Mouse (Mus musculus) embryonic facial prominence, embryonic 12.5 days (tissue): Measurements from ENCODE around the gene Cnfn. TPM values are rescaled to one million over a fixed set of nuclear protein-coding genes. Genes with fewer than 3 reads are reported as not detected.
A peak's percentile ranks its signal among the peaks of the same experiment; 100 is the strongest.

Source experiments
- ATAC-seq: fragments of 200-750 bp; cut with Nextera tagmentation; 2 replicates; pipeline ENCODE4 v1.8.0; 2017; ENCODE audit not compliant: insufficient number of reproducible peaks, insufficient read depth, low FRiP score, low TSS enrichment
- H3K27ac ChIP-seq: fragments of 300-500 bp; sonication (generic); 2 replicates; pipeline ENCODE4 v1.5.1; 2016; ENCODE audit warnings: mild to moderate bottlenecking
- H3K27me3 ChIP-seq: fragments of 300-500 bp; sonication (generic); 2 replicates; pipeline ENCODE4 v1.6.1; 2016; ENCODE audit warnings: mild to moderate bottlenecking, moderate library complexity
- H3K36me3 ChIP-seq: fragments of 300-500 bp; sonication (generic); 2 replicates; pipeline ENCODE4 v1.6.1; 2016; ENCODE audit warnings: mild to moderate bottlenecking
- H3K4me1 ChIP-seq: fragments of 300-500 bp; sonication (generic); 2 replicates; pipeline ENCODE4 v1.6.1; 2016
- H3K4me2 ChIP-seq: fragments of 300-500 bp; sonication (generic); replicated peaks from 2 replicates; pipeline ENCODE4 v1.6.1; 2016; ENCODE audit warnings: mild to moderate bottlenecking, moderate library complexity
- H3K4me3 ChIP-seq: fragments of 300-500 bp; sonication (generic); 2 replicates; pipeline ENCODE4 v1.5.1; 2016; ENCODE audit warnings: mild to moderate bottlenecking
- H3K9ac ChIP-seq: fragments of 300-500 bp; sonication (generic); 2 replicates; pipeline ENCODE4 v1.6.1; 2016; ENCODE audit warnings: mild to moderate bottlenecking, moderate library complexity
- H3K9me3 ChIP-seq: fragments of 300-500 bp; sonication (generic); 2 replicates; pipeline ENCODE4 v1.6.1; 2016; ENCODE audit warnings: mild to moderate bottlenecking, moderate library complexity
- WGBS: fragments of 180-500 bp; shearing (Covaris S2); methylation state at CpG from one replicate; pipeline ENCODE4 v1.1.7; 2016; 5-methylcytosine and 5-hydroxymethylcytosine counted together
- polyA plus RNA-seq: library from polyadenylated mRNA; unstranded; fragments of >200 nt; fragmentation: Nextera tagmentation; extraction: Ambion mirVana; gene quantifications from 2 replicates; pipeline ENCODE4 v1.2.1, GENCODE M21; 2016

The Cnfn gene
- polyA plus RNA-seq, 1 experiment from 2014 or later = 0.86 TPM

- H3K36me3 ChIP-seq = peaks cover 30% of the 10 kb centered on the region
- WGBS = 2% methylated on average over 41 of the region's 42 CpGs
- H3K4me3 ChIP-seq = peak overlapping the region; percentile 38
- peaks cover 22% of the 10 kb centered on the region; the same call in 1 of the 2 replicates for H3K4me1 ChIP-seq
- peak overlapping the region; percentile 60 for H3K9ac ChIP-seq
- peaks cover 8% of the 10 kb centered on the region; the same call in 1 of the 2 replicates for H3K27me3 ChIP-seq
- ATAC-seq = peak; percentile 71
- no peaks in the 10 kb centered on the region for H3K9me3 ChIP-seq
- no peak overlapping the region for H3K27ac ChIP-seq
- peak overlapping the region; percentile 82 for H3K4me2 ChIP-seq
Observed at GRCm38 (mm10) chr7:25379551-25380351, 10.2 kb upstream of the Cnfn start.

DNA sequence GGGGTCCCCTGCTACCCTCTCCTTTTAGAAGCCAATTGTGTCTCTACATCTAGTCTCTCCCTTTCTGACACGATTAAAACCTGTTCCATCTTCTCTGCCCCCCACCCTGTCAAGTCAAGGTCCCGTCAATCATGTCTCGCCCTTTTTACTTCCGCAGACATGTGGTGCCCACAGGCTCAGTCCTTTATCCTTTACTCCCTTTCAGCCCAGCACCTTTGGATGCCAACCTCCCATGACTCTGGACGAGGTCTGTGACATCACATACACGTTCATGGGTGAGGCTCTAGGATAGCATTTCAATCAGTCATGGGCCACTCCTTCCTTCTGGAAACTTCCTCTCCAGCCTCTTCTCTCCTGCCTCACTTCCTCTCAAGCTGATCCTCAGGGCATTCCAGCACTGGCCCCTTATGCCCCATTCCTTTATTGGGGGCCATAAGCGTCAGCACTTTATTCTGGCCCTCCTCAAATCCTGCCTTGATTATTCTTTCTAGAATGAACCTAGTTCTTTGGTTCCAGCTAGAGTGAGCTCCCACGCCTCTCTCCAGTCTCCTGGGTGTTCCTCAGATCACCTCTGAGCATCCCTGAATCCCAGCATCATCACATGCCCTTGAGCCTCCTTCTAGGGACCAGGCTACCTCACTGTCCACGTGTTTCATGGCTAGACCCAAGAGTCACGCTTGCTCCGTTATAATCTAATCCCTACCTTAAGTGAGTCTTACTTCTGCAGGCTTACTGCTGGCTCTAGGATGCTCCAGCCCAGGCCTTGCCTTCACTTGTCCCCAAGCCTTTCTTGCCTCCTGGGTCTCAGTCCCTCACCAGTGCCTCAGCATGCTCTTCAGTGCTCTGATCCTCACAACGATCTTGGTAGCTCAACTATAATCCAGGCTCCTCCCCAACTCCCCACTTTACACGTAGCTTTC lies 8.9 kb upstream of the Cnfn start:
- H3K27me3 ChIP-seq = peaks cover 8% of the 10 kb centered on the region; the same call in 1 of the 2 replicates
- H3K9ac ChIP-seq = no peak overlapping the region
- WGBS = 81% methylated on average over 13 of the region's 13 CpGs

GRCm38 (mm10) chr7:25377100-25377700 lies 7.7 kb upstream of the Cnfn start:
- Histone ChIP-seq H3K27me3 (peaks cover 8% of the 10 kb centered on the region; the same call in 1 of the 2 replicates), H3K4me2 (peak overlapping the region; percentile 46), H3K4me1 (peaks cover 22% of the 10 kb centered on the region; the same call in 1 of the 2 replicates), H3K9ac (no peak overlapping the region), H3K36me3 (peaks cover 7% of the 10 kb centered on the region; the same call in 1 of the 2 replicates), H3K9me3 (no peaks in the 10 kb centered on the region), H3K4me3 (peak overlapping the region; percentile 29; the same call in 1 of the 2 replicates), H3K27ac (no peak overlapping the region)
- 49% methylated on average over 8 of the region's 8 CpGs for WGBS
- ATAC-seq = no peak

More for the DNA sequence above, 8.9 kb upstream of the Cnfn start:
- Histone ChIP-seq H3K27ac (no peak overlapping the region), H3K36me3 (peaks cover 17% of the 10 kb centered on the region), H3K4me2 (no peak overlapping the region), H3K4me3 (no peak overlapping the region), H3K9me3 (no peaks in the 10 kb centered on the region), H3K4me1 (peaks cover 22% of the 10 kb centered on the region; the same call in 1 of the 2 replicates)
- no peak for ATAC-seq

DNA sequence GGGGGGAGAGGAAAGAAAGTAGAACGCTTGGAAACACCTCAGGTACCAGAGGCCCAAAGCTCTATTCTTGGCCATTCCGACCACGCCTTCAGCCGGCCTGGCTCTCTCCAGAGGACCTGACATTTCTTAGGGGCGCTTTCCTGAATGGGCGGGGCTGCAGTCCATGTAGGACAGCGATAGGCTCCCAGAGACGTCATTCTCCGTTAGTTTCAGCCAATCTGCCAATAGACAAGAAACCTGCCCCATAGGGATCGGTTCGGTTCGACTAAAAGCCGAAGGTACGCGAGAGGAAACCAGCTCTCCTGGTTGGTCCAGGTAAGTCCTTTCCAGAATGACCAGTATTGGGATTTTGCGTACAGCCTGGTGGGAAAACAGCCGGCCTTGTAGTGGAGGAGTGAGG lies 7.0 kb upstream of the Cnfn start:
- H3K9ac ChIP-seq = no peak overlapping the region
- peaks cover under 1% of the 10 kb centered on the region; the same call in 1 of the 2 replicates for H3K36me3 ChIP-seq
- peak overlapping the region; percentile 46 for H3K4me2 ChIP-seq
- H3K4me3 ChIP-seq = peak overlapping the region; percentile 29
- peaks cover 22% of the 10 kb centered on the region; the same call in 1 of the 2 replicates for H3K4me1 ChIP-seq
- no peak for ATAC-seq
- no peak overlapping the region for H3K27ac ChIP-seq
- H3K27me3 ChIP-seq = peaks cover 8% of the 10 kb centered on the region; the same call in 1 of the 2 replicates
- 4% methylated on average over 17 of the region's 17 CpGs for WGBS
- no peaks in the 10 kb centered on the region for H3K9me3 ChIP-seq

DNA sequence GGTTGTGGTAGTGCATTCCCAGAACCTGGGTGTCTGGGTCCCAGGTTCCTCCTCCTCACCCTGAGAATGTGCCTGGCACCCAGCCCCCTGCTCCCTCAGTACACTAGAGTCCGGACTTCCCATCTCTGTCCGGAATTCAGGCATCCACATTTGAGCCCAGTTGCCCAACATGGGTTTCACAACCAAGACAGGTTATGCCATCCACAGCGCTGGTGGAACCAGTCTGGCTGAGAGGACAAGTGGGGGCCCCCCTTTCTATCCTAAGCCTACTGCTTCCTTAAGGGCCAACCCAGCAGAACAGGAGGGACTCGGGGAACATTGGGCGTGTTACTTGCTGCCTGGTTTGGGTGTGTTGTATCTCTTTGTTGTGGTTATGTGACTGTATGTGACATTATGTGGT lies 2.9 kb upstream of the Cnfn start:
- Histone ChIP-seq H3K4me3 (no peak overlapping the region), H3K27me3 (peaks cover 33% of the 10 kb centered on the region), H3K9me3 (no peaks in the 10 kb centered on the region), H3K9ac (no peak overlapping the region), H3K36me3 (no peaks in the 10 kb centered on the region), H3K27ac (no peak overlapping the region), H3K4me2 (no peak overlapping the region), H3K4me1 (peaks cover 16% of the 10 kb centered on the region)
- WGBS = 92% methylated on average over 5 of the region's 5 CpGs
- no peak for ATAC-seq

DNA sequence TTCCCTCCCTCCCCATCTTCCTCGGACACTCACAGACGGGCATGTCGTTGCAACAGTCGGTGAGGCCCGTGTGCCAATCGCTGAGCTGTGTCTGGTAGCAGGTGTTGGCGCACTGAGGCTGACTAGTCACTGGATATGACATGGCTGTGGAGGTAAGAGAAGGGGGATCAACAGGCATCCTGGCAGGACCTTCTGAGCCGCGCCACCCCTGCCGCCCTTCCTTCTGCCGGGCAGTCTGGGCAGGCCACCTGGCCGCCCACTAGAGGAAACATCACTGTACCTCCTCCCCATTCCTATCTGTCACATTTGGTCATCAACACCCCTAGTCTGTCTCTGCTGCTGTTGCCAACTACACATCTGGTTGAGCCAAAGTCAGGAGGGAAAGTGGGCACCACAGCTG lies 1.2 kb downstream of the Cnfn start:
- ATAC-seq = no peak
- H3K4me2 ChIP-seq = peak overlapping the region; percentile 27; the same call in 1 of the 2 replicates
- peaks cover 51% of the 10 kb centered on the region for H3K27me3 ChIP-seq
- WGBS = 21% methylated on average over 12 of the region's 12 CpGs
- no peaks in the 10 kb centered on the region for H3K9me3 ChIP-seq
- no peak overlapping the region for H3K9ac ChIP-seq
- H3K36me3 ChIP-seq = peaks cover 13% of the 10 kb centered on the region
- H3K27ac ChIP-seq = no peak overlapping the region
- H3K4me1 ChIP-seq = peaks cover 28% of the 10 kb centered on the region
- no peak overlapping the region for H3K4me3 ChIP-seq

GRCm38 (mm10) chr7:25367632-25368293 lies 1.8 kb downstream of the Cnfn start:
- no peak for ATAC-seq
- Histone ChIP-seq H3K4me3 (peak overlapping the region; percentile 10; the same call in 1 of the 2 replicates), H3K4me1 (peaks cover 28% of the 10 kb centered on the region), H3K27ac (no peak overlapping the region), H3K9me3 (no peaks in the 10 kb centered on the region), H3K4me2 (peak overlapping the region; percentile 27), H3K27me3 (peaks cover 51% of the 10 kb centered on the region), H3K36me3 (peaks cover 19% of the 10 kb centered on the region), H3K9ac (no peak overlapping the region)
- 2% methylated on average over 33 of the region's 33 CpGs for WGBS

DNA sequence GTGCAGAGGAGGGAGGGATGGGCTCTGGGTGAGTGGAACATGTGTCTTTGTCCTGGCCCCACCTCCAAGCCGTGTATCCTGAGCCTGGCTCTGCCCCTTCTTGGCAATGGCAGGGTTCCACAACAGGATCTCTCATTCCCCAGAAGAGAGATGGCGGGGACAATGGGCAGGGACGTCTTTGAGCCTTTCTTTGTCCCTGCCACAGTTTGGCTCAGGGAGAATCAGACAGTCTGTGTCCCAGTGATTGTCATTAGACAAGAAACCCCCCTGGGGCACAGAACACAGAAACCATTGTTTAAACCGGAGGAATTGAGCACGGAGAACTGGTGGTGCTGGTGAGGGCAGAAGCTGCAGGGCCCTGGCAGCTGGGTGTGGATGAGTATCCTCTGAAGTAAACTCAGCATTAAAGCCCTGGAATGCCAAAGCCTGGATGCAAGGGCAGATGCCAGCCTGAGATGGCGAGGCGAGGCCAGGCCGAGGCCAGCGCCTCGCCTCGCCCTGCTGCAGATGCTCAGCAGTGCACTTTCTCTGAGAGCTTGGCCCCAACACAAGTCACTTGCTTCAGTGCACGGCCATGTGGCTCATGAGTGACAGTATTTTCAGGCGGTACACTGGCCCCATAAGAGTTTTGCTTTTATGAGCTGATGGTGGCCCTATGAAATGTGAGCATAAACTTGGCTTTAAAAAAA lies 3.4 kb downstream of the Cnfn start:
- Histone ChIP-seq H3K9me3 (no peaks in the 10 kb centered on the region), H3K4me1 (peaks cover 28% of the 10 kb centered on the region), H3K9ac (0 out of 2 replicates have a peak overlapping the region, but pooled peaks have one; percentile 24), H3K4me3 (no peak overlapping the region), H3K27ac (no peak overlapping the region), H3K36me3 (peaks cover 34% of the 10 kb centered on the region), H3K4me2 (no peak overlapping the region), H3K27me3 (peaks cover 51% of the 10 kb centered on the region)
- no peak; the same call in 1 of the 2 replicates for ATAC-seq
- 22% methylated on average over 13 of the region's 13 CpGs for WGBS

GRCm38 (mm10) chr7:25363632-25364031 lies 5.9 kb downstream of the Cnfn start:
- Histone ChIP-seq H3K4me3 (no peak overlapping the region), H3K4me2 (no peak overlapping the region), H3K9ac (no peak overlapping the region), H3K36me3 (peaks cover 58% of the 10 kb centered on the region), H3K4me1 (peaks cover 28% of the 10 kb centered on the region), H3K27ac (no peak overlapping the region), H3K9me3 (no peaks in the 10 kb centered on the region), H3K27me3 (peaks cover 34% of the 10 kb centered on the region)
- no peak for ATAC-seq
- WGBS = 93% methylated on average over 17 of the region's 17 CpGs

- peaks cover 29% of the 10 kb centered on the region for H3K27me3 ChIP-seq
- no peak for ATAC-seq
- no peak overlapping the region for H3K4me2 ChIP-seq
- H3K9me3 ChIP-seq = no peaks in the 10 kb centered on the region
- no peak overlapping the region for H3K9ac ChIP-seq
- H3K4me3 ChIP-seq = no peak overlapping the region
- H3K27ac ChIP-seq = no peak overlapping the region
- H3K4me1 ChIP-seq = peaks cover 28% of the 10 kb centered on the region
- WGBS = 88% methylated on average over 19 of the region's 19 CpGs
- H3K36me3 ChIP-seq = peaks cover 62% of the 10 kb centered on the region
Observed at GRCm38 (mm10) chr7:25363151-25363550, 6.4 kb downstream of the Cnfn start.
